Mouse (Mus musculus): ENCODE measurements around the gene Mrpl53. TPM values are rescaled to one million over a fixed set of nuclear protein-coding genes. Genes with fewer than 3 reads are reported as not detected.

The Mrpl53 gene
- polyA plus RNA-seq, 1 experiment from 2014 or later, result 72.6 TPM

DNA sequence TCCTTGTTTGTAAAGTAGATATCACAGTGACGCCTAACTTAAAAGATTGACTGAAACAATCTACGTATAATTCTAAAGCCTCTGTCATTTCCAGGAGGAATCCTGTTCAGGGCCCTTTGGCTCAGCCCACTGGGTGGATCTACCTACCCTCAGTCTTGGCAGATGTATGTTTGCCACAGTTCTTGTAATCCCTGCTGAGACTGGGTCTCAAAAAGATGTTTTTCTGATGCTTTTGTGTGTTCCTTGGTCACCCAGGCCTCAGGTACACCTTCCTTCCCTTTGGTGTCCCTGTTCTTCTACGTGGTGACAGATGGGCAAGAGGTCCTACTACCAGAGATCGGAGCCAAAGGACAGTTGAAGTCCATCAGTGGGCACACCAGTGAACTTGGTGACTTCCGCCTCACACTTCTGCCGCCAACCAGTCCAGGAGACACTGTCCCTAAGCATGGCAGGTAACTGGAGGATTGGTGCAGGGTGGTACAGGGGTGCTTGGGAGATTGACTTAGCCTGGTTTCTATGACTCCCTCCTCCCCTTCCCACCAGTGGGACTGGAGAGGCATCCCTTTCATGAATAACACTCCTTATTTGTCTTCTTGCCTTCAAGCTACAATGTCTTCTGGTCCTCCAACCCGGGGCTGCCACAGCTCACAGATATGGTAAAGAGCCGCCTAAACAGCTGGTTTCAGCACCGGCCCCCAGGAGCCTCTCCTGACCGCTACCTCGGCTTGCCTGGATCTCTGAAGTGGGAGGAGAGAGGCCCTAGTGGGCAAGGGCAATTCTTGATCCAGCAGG, 7.7 kb downstream of the Mrpl53 start:
- peak overlapping the region; percentile 89 for H3K4me3 ChIP-seq (replicated peaks)
- H3K36me3 ChIP-seq (replicated peaks), result peaks cover 33% of the 10 kb centered on the region
- H3K4me1 ChIP-seq (replicated peaks), result peaks cover 81% of the 10 kb centered on the region
- no peaks in the 10 kb centered on the region for H3K27me3 ChIP-seq
- peak overlapping the region; percentile 98 for H3K4me2 ChIP-seq
- H3K9ac ChIP-seq, result peak overlapping the region; percentile 85
- WGBS (ENCODE audit: insufficient replicate concordance), result 63% methylated on average over 11 of the region's 11 CpGs
- H3K27ac ChIP-seq (replicated peaks), result peak overlapping the region; percentile 95
- ATAC-seq (ENCODE audit: insufficient read depth), result no peak
- no peaks in the 10 kb centered on the region for H3K9me3 ChIP-seq (replicated peaks)

- Histone ChIP-seq H3K4me3 (replicated peaks) (peak overlapping the region; percentile 89; the same call in 1 of the 2 replicates), H3K4me1 (replicated peaks) (peaks cover 82% of the 10 kb centered on the region), H3K9ac (peak overlapping the region; percentile 85; the same call in 1 of the 2 replicates), H3K27me3 (no peaks in the 10 kb centered on the region), H3K9me3 (replicated peaks) (no peaks in the 10 kb centered on the region), H3K4me2 (peak overlapping the region; percentile 98), H3K36me3 (replicated peaks) (peaks cover 33% of the 10 kb centered on the region), H3K27ac (replicated peaks) (peak overlapping the region; percentile 95; the same call in 1 of the 2 replicates)
- 75% methylated on average over 4 of the region's 4 CpGs for WGBS (ENCODE audit: insufficient replicate concordance)
- no peak for ATAC-seq (ENCODE audit: insufficient read depth)
Measured at GRCm38 (mm10) chr6:83117165-83117438, 8.3 kb downstream of the Mrpl53 start.

DNA sequence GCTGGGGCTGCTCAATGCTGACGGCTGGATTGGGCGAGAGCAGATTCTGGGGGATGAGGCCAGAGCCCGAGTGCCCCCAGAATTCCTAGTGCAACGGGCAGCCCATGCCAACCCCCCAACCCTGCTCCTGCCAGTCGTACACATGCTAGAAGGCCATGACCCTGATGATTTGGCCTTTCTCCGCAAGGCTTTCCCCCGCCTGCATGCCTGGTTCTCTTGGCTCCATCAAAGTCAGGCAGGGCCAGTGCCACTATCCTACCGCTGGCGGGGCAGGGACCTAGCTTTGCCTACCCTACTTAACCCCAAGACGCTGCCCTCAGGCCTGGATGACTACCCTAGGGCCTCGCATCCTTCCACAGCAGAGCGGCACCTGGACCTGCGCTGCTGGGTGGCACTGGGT, 8.8 kb downstream of the Mrpl53 start:
- WGBS (ENCODE audit: insufficient replicate concordance), result 88% methylated on average over 13 of the region's 13 CpGs
- Histone ChIP-seq H3K36me3 (replicated peaks) (peaks cover 33% of the 10 kb centered on the region), H3K4me1 (replicated peaks) (peaks cover 83% of the 10 kb centered on the region), H3K9me3 (replicated peaks) (no peaks in the 10 kb centered on the region), H3K4me2 (no peak overlapping the region), H3K27ac (replicated peaks) (no peak overlapping the region), H3K4me3 (replicated peaks) (no peak overlapping the region), H3K9ac (no peak overlapping the region), H3K27me3 (no peaks in the 10 kb centered on the region)
- ATAC-seq (ENCODE audit: insufficient read depth), result no peak

DNA sequence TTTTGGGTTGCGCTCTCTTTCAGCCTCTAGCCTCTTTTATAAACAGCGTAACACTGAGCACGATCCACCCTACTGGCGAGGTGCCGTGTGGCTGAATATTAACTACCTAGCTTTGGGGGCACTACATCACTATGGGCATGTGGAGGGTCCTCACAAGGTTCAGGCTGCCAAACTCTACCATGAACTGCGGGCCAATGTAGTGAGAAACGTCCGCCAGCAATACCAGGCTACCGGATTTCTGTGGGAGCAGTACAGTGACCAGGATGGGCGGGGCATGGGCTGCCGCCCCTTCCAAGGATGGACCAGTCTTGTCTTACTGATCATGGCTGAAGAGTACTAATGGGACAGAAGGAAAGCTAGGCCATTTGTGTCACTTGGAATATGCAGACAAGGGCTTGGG, 9.5 kb downstream of the Mrpl53 start:
- ATAC-seq (ENCODE audit: insufficient read depth), result no peak
- peaks cover 88% of the 10 kb centered on the region for H3K4me1 ChIP-seq (replicated peaks)
- no peaks in the 10 kb centered on the region for H3K9me3 ChIP-seq (replicated peaks)
- no peaks in the 10 kb centered on the region for H3K27me3 ChIP-seq
- peaks cover 36% of the 10 kb centered on the region for H3K36me3 ChIP-seq (replicated peaks)
- H3K9ac ChIP-seq, result no peak overlapping the region
- 82% methylated on average over 11 of the region's 11 CpGs for WGBS (ENCODE audit: insufficient replicate concordance)
- H3K27ac ChIP-seq (replicated peaks), result 0 out of 2 replicates have a peak overlapping the region, but pooled peaks have one; percentile 7
- H3K4me3 ChIP-seq (replicated peaks), result no peak overlapping the region
- H3K4me2 ChIP-seq, result no peak overlapping the region

- Histone ChIP-seq H3K9me3 (replicated peaks) (no peaks in the 10 kb centered on the region), H3K9ac (no peak overlapping the region), H3K36me3 (replicated peaks) (peaks cover 39% of the 10 kb centered on the region), H3K4me2 (peak overlapping the region; percentile 100; the same call in 1 of the 2 replicates), H3K27me3 (no peaks in the 10 kb centered on the region), H3K4me3 (replicated peaks) (0 out of 2 replicates have a peak overlapping the region, but pooled peaks have one; percentile 77), H3K27ac (replicated peaks) (0 out of 2 replicates have a peak overlapping the region, but pooled peaks have one; percentile 7), H3K4me1 (replicated peaks) (peaks cover 88% of the 10 kb centered on the region)
- ATAC-seq (ENCODE audit: insufficient read depth), result no peak
- 60% methylated on average over 14 of the region's 14 CpGs for whole genome bisulfite sequencing (ENCODE audit: insufficient replicate concordance)
Measured at GRCm38 (mm10) chr6:83118825-83119733, 10.2 kb downstream of the Mrpl53 start.

DNA sequence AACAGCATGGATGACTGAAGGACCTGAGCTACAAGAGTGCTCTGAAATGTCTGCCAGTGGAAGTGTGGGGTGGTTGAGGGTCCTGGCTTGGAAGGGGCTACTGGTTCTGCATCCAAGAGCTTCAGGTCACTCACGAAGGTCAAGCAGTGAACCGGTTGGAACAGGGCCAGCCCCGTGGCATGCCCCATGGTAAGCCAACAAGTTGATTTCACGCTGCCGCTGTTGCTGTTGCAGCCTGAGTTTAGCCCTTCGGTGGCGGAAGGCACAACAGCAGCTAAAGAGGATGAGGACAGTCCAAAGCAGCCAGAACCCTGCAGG, 10.9 kb downstream of the Mrpl53 start:
- WGBS (ENCODE audit: insufficient replicate concordance), result 75% methylated on average over 7 of the region's 7 CpGs
- Histone ChIP-seq H3K4me1 (replicated peaks) (peaks cover 87% of the 10 kb centered on the region), H3K36me3 (replicated peaks) (peaks cover 39% of the 10 kb centered on the region), H3K4me2 (peak overlapping the region; percentile 100), H3K4me3 (replicated peaks) (peak overlapping the region; percentile 77), H3K27ac (replicated peaks) (peak overlapping the region; percentile 97), H3K27me3 (no peaks in the 10 kb centered on the region), H3K9ac (no peak overlapping the region; the same call in 1 of the 2 replicates), H3K9me3 (replicated peaks) (no peaks in the 10 kb centered on the region)
- no peak for ATAC-seq (ENCODE audit: insufficient read depth)

DNA sequence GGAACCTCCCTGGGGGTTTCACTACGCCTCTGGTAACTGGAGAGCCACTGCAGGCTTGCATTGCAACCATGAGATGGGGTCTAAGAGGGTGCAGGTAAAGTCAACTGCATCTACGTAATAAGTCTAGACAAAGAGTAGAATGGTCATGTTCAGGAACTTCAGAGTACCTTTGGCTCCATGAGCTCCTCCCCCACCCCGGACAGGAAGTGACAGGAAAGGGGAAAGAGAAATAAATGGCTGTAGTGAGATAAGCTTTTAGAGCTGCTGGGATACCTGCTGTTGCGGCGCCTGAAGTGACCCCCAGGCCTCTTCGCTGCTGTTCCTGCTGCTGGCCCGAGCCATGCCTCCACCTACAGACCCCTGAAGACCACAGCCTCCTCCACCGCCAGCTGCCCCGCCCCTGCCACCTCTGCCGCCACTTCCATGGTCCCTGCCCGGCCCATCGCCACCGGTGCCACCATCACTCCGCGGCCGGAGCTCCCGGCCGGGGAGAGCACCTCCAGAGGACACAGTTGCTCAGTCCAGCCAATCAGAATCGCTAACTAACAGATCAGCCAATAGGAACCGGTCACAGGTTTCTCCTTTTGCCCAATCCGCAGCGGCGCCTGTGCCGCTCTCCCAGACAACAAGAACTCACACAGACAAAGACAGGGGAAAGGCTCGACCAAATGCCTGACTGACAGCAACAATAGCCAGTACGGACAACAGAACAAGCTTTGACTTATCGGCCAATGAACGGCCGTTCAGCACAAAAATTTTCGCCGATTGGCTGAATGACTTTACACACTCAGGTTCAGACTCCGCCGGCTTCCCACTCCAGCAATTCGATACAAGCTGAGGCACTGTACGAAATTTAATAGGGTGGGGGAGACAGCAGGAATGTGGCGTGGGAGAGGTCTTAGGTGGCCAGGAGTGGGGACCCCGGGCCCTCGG, 12.4 kb downstream of the Mrpl53 start, which contains the start of gene Wbp1:
Gene Wbp1 (minus strand): TSS at position 630 of the 933 bp plus-strand sequence.
- H3K27ac ChIP-seq (replicated peaks), result peak within 1 kb of the TSS; percentile 97
- peak within 1 kb of the TSS; percentile 87 for H3K9ac ChIP-seq
- H3K9me3 ChIP-seq (replicated peaks), result no peaks in the 10 kb centered on the region
- peak; percentile 91 for ATAC-seq (ENCODE audit: insufficient read depth)
- no peaks in the 10 kb centered on the region for H3K27me3 ChIP-seq
- peaks cover 86% of the 10 kb centered on the region for H3K4me1 ChIP-seq (replicated peaks)
- H3K4me3 ChIP-seq (replicated peaks), result peak within 1 kb of the TSS; percentile 77
- H3K36me3 ChIP-seq (replicated peaks), result peaks cover 39% of the 10 kb centered on the region
- under 1% methylated on average over 38 of the region's 38 CpGs for WGBS (ENCODE audit: insufficient replicate concordance)
- peak within 1 kb of the TSS; percentile 100 for H3K4me2 ChIP-seq

DNA sequence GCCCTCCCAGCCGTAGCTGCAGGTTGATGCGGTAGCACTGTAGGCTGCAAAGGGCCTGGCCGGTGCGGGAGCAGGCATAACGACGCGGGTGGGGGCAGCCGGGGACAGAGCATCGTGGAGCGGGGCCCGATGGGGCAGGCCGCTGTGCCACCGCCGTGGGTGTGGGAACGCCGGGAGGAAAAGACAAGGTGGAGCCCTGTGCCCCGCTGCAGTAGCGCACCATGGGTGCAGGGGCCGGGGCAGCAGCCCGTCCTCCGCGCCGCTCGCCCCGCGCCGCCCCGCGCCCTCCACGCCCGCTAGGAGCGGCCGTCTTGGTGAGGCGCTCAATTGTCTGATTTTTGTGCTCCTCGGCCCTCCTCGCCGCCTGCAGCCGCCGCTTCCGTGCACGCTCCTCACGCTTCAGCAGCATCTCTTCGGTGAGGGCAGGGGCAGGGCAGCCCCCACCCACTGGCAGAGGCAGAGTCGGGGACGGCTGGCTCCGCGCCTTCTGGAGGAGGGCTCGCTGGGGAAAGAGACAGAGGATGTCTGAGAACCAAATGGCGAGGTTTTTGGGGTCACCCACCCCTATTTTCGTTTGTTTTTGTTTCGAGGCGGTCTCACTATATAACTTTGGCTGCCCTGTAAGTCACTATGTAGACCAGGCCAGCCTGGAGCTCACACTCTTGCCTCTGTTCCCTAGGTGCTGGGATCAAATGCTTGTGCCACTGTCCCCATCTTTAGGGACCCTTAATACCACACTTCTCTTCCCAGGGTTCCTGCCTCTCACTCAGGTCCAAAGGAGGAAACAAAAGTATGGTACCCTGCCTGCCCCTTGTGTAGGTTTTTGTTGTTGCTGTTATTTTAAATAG, 13.2 kb downstream of the Mrpl53 start:
- Histone ChIP-seq H3K27me3 (no peaks in the 10 kb centered on the region), H3K4me3 (replicated peaks) (peak overlapping the region; percentile 77), H3K27ac (replicated peaks) (peak overlapping the region; percentile 97), H3K4me1 (replicated peaks) (peaks cover 77% of the 10 kb centered on the region), H3K9me3 (replicated peaks) (no peaks in the 10 kb centered on the region), H3K36me3 (replicated peaks) (peaks cover 33% of the 10 kb centered on the region), H3K9ac (peak overlapping the region; percentile 87), H3K4me2 (peak overlapping the region; percentile 100)
- 2% methylated on average over 52 of the region's 52 CpGs for WGBS (ENCODE audit: insufficient replicate concordance)
- ATAC-seq (ENCODE audit: insufficient read depth), result peak; percentile 45

- 0 out of 2 replicates have a peak overlapping the region, but pooled peaks have one; percentile 2 for H3K27ac ChIP-seq (replicated peaks)
- ATAC-seq (ENCODE audit: insufficient read depth), result no peak
- no peaks in the 10 kb centered on the region for H3K9me3 ChIP-seq (replicated peaks)
- H3K27me3 ChIP-seq, result no peaks in the 10 kb centered on the region
- no peak overlapping the region; the same call in 1 of the 2 replicates for H3K9ac ChIP-seq
- H3K4me2 ChIP-seq, result peak overlapping the region; percentile 100
- WGBS (ENCODE audit: insufficient replicate concordance), result 90% methylated on average over 5 of the region's 5 CpGs
- peaks cover 24% of the 10 kb centered on the region for H3K36me3 ChIP-seq (replicated peaks)
- peak overlapping the region; percentile 77; the same call in 1 of the 2 replicates for H3K4me3 ChIP-seq (replicated peaks)
- H3K4me1 ChIP-seq (replicated peaks), result peaks cover 69% of the 10 kb centered on the region
Measured at GRCm38 (mm10) chr6:83122961-83123360, 14.1 kb downstream of the Mrpl53 start.
